8 mouse cellular contexts compared by ENCODE assay signal in genomic region chr4:111626118-111626830, GRCm38 (mm10).
A peak's percentile ranks its signal among the peaks of the same experiment; 100 is the strongest.
DNase-seq lines count a peak whose midpoint lies in the region; ATAC-seq lines count a peak whose summit lies in the region.

No protein-coding gene starts in this region.

- DNase-seq in urinary bladder, adult 18-20 months (ENCODE audit: low spot score in 2 of 2) = peak; percentile 9 to 55
- no peak for DNase-seq in urinary bladder, postnatal 10 days (ENCODE audit: low spot score)
- DNase-seq in embryonic facial prominence, embryonic 10.5 days (ENCODE audit: low spot score) = peak; percentile 86
- DNase-seq in kidney, adult 8-10 months = peak; percentile 15 to 73
- DNase-seq in limb, embryonic 11.5 days (ENCODE audit: low spot score) = peak; percentile 86
- peak; percentile 81 for DNase-seq in neural tube, embryonic 10.5 days (ENCODE audit: extremely low spot score, low spot score)

- peaks cover 12% of the 10 kb centered on the region for H3K4me1 ChIP-seq in embryonic facial prominence, embryonic 10.5 days
- H3K4me1 ChIP-seq in limb, embryonic 11.5 days (ENCODE audit: control insufficient read depth, insufficient read depth, low read length) = no peaks in the 10 kb centered on the region
- no peaks in the 10 kb centered on the region for H3K4me1 ChIP-seq in stomach, embryonic 14.5 days (ENCODE audit: control insufficient read depth, insufficient read depth, low read length)

- no peaks in the 10 kb centered on the region for H3K9me3 ChIP-seq in embryonic facial prominence, embryonic 10.5 days
- no peaks in the 10 kb centered on the region for H3K9me3 ChIP-seq in limb, embryonic 11.5 days (ENCODE audit: control insufficient read depth, low read length)
- no peaks in the 10 kb centered on the region for H3K9me3 ChIP-seq in stomach, embryonic 14.5 days (ENCODE audit: control insufficient read depth, low read depth, low read length)

- no peak overlapping the region for H3K4me3 ChIP-seq in embryonic facial prominence, embryonic 10.5 days
- H3K4me3 ChIP-seq in limb, embryonic 11.5 days (ENCODE audit: low read depth, low read length) = no peak overlapping the region
- no peak overlapping the region for H3K4me3 ChIP-seq in stomach, embryonic 14.5 days (ENCODE audit: low read depth, low read length)

- H3K27me3 ChIP-seq in embryonic facial prominence, embryonic 10.5 days (replicated peaks; ENCODE audit: low read depth, poor library complexity, severe bottlenecking) = no peaks in the 10 kb centered on the region
- no peaks in the 10 kb centered on the region for H3K27me3 ChIP-seq in limb, embryonic 11.5 days (ENCODE audit: control insufficient read depth, insufficient read depth, low read length)
- H3K27me3 ChIP-seq in stomach, embryonic 14.5 days (ENCODE audit: control insufficient read depth, insufficient read depth, low read length) = no peaks in the 10 kb centered on the region

- peak overlapping the region; percentile 57 for H3K27ac ChIP-seq in embryonic facial prominence, embryonic 10.5 days (replicated peaks)
- no peak overlapping the region for H3K27ac ChIP-seq in limb, embryonic 11.5 days (replicated peaks; ENCODE audit: low read depth, low read length)
- no peak overlapping the region for H3K27ac ChIP-seq in stomach, embryonic 14.5 days (ENCODE audit: low read length)

- H3K4me2 ChIP-seq in limb, embryonic 11.5 days (ENCODE audit: low read depth, severe bottlenecking) = no peak overlapping the region
- H3K4me2 ChIP-seq in stomach, embryonic 14.5 days (replicated peaks; ENCODE audit: low read depth, low read length) = no peak overlapping the region

- no peaks in the 10 kb centered on the region for H3K36me3 ChIP-seq in embryonic facial prominence, embryonic 10.5 days (replicated peaks)
- no peaks in the 10 kb centered on the region for H3K36me3 ChIP-seq in limb, embryonic 11.5 days (ENCODE audit: control insufficient read depth, insufficient read depth, low read length)
- no peaks in the 10 kb centered on the region for H3K36me3 ChIP-seq in stomach, embryonic 14.5 days (ENCODE audit: control insufficient read depth, insufficient read depth, low read length)

- H3K9ac ChIP-seq in limb, embryonic 11.5 days (ENCODE audit: low read length) = no peak overlapping the region
- no peak overlapping the region for H3K9ac ChIP-seq in stomach, embryonic 14.5 days (replicated peaks; ENCODE audit: low read depth, low read length)

- WGBS in embryonic facial prominence, embryonic 10.5 days = 31% methylated on average over 8 of the region's 8 CpGs
- 38% methylated on average over 8 of the region's 8 CpGs for WGBS in limb, embryonic 11.5 days
- WGBS in stomach, embryonic 14.5 days = 35% methylated on average over 8 of the region's 8 CpGs

- ATAC-seq in granulocyte monocyte progenitor cell, adult 5-6 weeks (replicated peaks; ENCODE audit: poor library complexity, severe bottlenecking) = peak; percentile 78
- peak; percentile 69 for ATAC-seq in limb, embryonic 11.5 days (ENCODE audit: insufficient number of reproducible peaks, low FRiP score, low TSS enrichment, low read depth)
- ATAC-seq in stomach, embryonic 14.5 days (ENCODE audit: insufficient number of reproducible peaks, insufficient read depth, low FRiP score, low read depth) = peak; percentile 44; the same call in 1 of the 2 replicates
